Mouse (Mus musculus) heart, postnatal 0 days (tissue): Measurements from ENCODE around the gene Axl. TPM values are rescaled to one million over a fixed set of nuclear protein-coding genes. Genes with fewer than 3 reads are reported as not detected.

ENCODE experiments used
- ATAC-seq: fragments of 200-750 bp; cut with Nextera tagmentation; 2 replicates; pipeline ENCODE4 v1.8.0; 2017; ENCODE audit warnings: low read depth, moderate number of reproducible peaks, moderate library complexity; ENCODE audit not compliant: insufficient read depth
- DNase-seq: peaks from one replicate; pipeline ENCODE4 v3.0.0-alpha.2; 2016; ENCODE audit warnings: low spot score
- H3K27ac ChIP-seq: fragments of 300-500 bp; sonication (generic); 2 replicates; pipeline ENCODE4 v1.5.1; 2014; ENCODE audit warnings: low read depth, mild to moderate bottlenecking
- H3K27me3 ChIP-seq: fragments of 300-500 bp; sonication (generic); 2 replicates; pipeline ENCODE4 v1.6.1; 2014; ENCODE audit warnings: low read length, mixed read lengths; ENCODE audit not compliant: control insufficient read depth, insufficient read depth
- H3K36me3 ChIP-seq: fragments of 300-500 bp; sonication (generic); replicated peaks from 2 replicates; pipeline ENCODE4 v1.6.1; 2014; ENCODE audit warnings: low read length, mixed read lengths; ENCODE audit not compliant: control insufficient read depth, insufficient read depth
- H3K4me1 ChIP-seq: fragments of 300-500 bp; sonication (generic); 2 replicates; pipeline ENCODE4 v1.6.1; 2014; ENCODE audit warnings: antibody characterized with exemption; ENCODE audit not compliant: control insufficient read depth, insufficient read depth
- H3K4me2 ChIP-seq: fragments of 300-500 bp; sonication (generic); 2 replicates; pipeline ENCODE4 v1.6.1; 2014; ENCODE audit warnings: low read depth, mild to moderate bottlenecking, low read length, moderate library complexity
- H3K4me3 ChIP-seq: fragments of 300-500 bp; sonication (generic); 2 replicates; pipeline ENCODE4 v1.5.1; 2014; ENCODE audit warnings: low read depth, low read length
- H3K9ac ChIP-seq: fragments of 300-500 bp; sonication (generic); replicated peaks from 2 replicates; pipeline ENCODE4 v1.6.1; 2014; ENCODE audit warnings: low read depth, low read length, mixed read lengths
- H3K9me3 ChIP-seq: fragments of 300-500 bp; sonication (generic); replicated peaks from 2 replicates; pipeline ENCODE4 v1.6.1; 2016; ENCODE audit warnings: low read length; ENCODE audit not compliant: control insufficient read depth
- CTCF ChIP-seq: IDR thresholded peaks from 2 replicates; pipeline ENCODE4 v1.5.1; 2016; ENCODE audit warnings: antibody characterized with exemption, control low read depth, low read depth
- EP300 ChIP-seq: IDR thresholded peaks from 2 replicates; pipeline ENCODE4 v1.6.1; 2016; ENCODE audit warnings: antibody characterized with exemption, low read depth
- WGBS: fragments of 180-500 bp; shearing (Covaris S2); extraction: QIAGEN DNeasy Blood & Tissue Kit; methylation state at CpG from one replicate; pipeline ENCODE4 v1.1.7; 2014; 5-methylcytosine and 5-hydroxymethylcytosine counted together
- polyA plus RNA-seq: library from polyadenylated mRNA; unstranded; fragments of >200 nt; fragmentation: Nextera tagmentation; extraction: Ambion mirVana; gene quantifications from 2 replicates; pipeline ENCODE4 v1.2.1, GENCODE M21; 2015
- total RNA-seq: library from RNA; depleted of rRNA; stranded (reverse); fragments of >200 nt; gene quantifications from 2 replicates; pipeline ENCODE4 v1.2.3, GENCODE M21; 2014; ENCODE audit warnings: low replicate concordance; rRNA removed

Axl gene
- total RNA-seq = 56.5 and 63.8 TPM in 2 replicates
- 32.1 and 33.3 TPM in 2 replicates for polyA plus RNA-seq

- Histone ChIP-seq H3K9ac (peak within 1 kb of the TSS; percentile 46), H3K4me1 (peaks cover 14% of the 10 kb centered on the region), H3K9me3 (no peaks in the 10 kb centered on the region), H3K36me3 (no peaks in the 10 kb centered on the region), H3K4me3 (peak within 1 kb of the TSS; percentile 49), H3K4me2 (peak within 1 kb of the TSS; percentile 64), H3K27ac (peak within 1 kb of the TSS; percentile 68), H3K27me3 (no peaks in the 10 kb centered on the region)
- DNase-seq = no peak
- ATAC-seq = peak; percentile 65
- TF ChIP-seq CTCF (no peak), EP300 (no peak)
- WGBS = 1% methylated on average over 22 of the region's 30 CpGs
These were observed at the start of gene Axl for GRCm38 (mm10) chr7:25788220-25789128. TSS of gene Axl (minus strand) at chr7:25788705.

DNA sequence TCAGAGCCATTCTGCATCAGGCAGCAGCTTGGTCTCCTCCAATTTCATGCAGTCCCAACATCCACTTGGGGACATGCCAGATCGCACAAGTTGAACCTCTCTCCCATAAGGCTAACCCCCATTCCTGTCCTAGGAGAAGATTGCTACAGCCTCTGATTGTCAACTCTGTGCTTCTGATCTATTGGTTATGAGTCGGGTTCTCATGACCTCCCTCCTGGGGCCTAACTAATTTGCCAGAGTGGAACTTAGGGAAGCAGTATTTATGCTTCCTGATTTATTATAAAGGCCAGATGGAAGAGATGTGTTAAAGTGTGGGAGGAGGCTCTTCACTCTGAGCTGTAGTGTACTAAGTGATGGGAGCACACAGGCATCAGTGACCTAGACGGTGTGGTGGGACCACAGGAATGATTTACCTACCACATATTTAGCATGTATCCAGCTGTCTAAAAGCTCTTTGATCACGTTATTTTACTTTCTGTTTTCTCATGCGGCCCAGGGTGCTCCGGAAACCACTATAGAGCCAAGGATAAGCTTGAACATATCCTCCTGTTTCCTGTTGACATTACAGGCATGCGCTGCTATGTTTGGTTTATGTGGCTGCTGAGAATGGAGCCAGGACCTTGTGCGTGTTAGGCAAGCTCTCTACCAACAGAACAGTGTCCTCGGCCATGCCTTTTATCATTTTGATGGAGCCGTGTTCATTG is 46.8 kb upstream of the Axl start:
- H3K4me3 ChIP-seq = no peak overlapping the region
- ATAC-seq = peak; percentile 59
- H3K4me2 ChIP-seq = no peak overlapping the region
- TF ChIP-seq CTCF (no peak), EP300 (no peak)
- H3K27me3 ChIP-seq = no peaks in the 10 kb centered on the region
- peak overlapping the region; percentile 9 for H3K27ac ChIP-seq
- no peak for DNase-seq
- H3K9me3 ChIP-seq = no peaks in the 10 kb centered on the region
- no peaks in the 10 kb centered on the region for H3K36me3 ChIP-seq
- H3K4me1 ChIP-seq = no peaks in the 10 kb centered on the region
- no peak overlapping the region for H3K9ac ChIP-seq
- WGBS = 50% methylated on average over 10 of the region's 10 CpGs

DNA sequence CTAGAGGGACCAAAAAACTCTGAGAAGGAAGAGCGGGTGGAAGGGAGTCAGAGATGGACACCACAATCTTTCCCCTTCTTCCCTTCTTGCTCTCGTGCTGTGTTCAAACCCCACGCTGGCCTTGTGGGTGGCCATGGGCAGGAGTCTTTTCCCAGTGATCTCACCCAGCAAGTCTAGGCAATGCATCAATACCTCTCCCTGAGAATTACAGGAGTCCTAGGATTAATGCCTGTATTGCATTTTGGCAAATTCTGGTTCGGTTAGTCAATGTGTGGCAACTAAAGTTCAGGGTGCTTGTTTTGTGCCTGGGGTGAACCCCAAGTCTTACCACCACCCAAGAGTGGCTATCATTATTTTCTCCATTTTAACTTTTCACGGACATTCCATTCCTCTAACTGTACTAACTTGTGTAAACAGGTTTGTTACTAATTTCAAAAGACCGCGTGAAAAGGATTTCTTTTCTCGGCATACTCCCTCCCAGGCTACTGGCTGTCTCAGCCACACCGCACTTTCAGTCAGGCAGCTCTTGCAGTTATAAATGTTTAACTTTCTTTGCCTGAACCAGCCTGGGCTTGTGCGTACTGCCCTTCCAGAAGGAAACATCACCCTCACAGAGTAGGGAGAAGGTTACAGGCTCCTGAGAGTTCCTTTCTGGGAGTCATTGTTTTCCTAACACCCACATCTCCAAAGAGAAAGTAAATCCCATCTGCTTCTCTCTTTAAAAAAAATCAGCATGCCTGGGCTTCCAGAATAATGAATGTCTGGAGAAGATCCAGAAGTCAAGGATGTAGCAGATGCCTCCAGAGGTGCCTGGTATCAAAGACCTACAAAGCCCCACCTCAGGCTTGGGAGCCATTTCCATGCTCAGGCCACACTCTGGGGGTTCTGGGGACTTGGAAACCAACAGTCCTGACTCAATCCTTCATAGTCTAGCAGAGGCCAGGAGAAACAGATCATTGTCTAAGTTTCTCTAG is 43.3 kb upstream of the Axl start:
- ATAC-seq (no peak), DNase-seq (no peak)
- TF ChIP-seq EP300 (no peak), CTCF (no peak)
- no peaks in the 10 kb centered on the region for H3K27me3 ChIP-seq
- H3K9me3 ChIP-seq = no peaks in the 10 kb centered on the region
- no peaks in the 10 kb centered on the region for H3K36me3 ChIP-seq
- peak overlapping the region; percentile 25; the same call in 1 of the 2 replicates for H3K27ac ChIP-seq
- WGBS = 69% methylated on average over 10 of the region's 10 CpGs
- no peak overlapping the region for H3K9ac ChIP-seq
- H3K4me2 ChIP-seq = no peak overlapping the region
- peaks cover 10% of the 10 kb centered on the region for H3K4me1 ChIP-seq
- no peak overlapping the region for H3K4me3 ChIP-seq

DNA sequence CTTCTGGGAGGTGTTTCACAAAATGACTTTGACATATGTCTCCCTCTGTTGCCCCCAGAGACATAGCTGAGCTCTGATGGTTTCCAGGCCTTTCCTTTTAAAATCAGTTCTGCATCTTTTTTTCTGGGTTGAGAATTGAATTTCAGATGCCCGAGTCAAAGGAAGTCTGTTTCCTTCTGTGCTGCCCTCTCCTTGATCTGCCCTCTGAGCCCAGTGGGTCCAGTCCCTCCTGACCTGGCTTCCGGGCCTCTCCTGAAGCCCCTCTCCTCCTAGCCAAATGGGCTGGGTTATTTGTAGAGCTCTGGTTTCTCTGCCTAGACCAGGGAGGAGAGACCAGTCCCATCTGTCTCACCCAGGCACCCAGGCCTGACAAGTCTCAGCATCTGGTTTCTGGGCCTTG is 41.7 kb upstream of the Axl start:
- ATAC-seq (no peak), DNase-seq (no peak)
- H3K4me3 ChIP-seq = no peak overlapping the region
- no peak overlapping the region for H3K27ac ChIP-seq
- H3K4me1 ChIP-seq = peaks cover 12% of the 10 kb centered on the region
- TF ChIP-seq EP300 (no peak), CTCF (no peak)
- no peaks in the 10 kb centered on the region for H3K27me3 ChIP-seq
- 49% methylated on average over 2 of the region's 2 CpGs for WGBS
- no peaks in the 10 kb centered on the region for H3K9me3 ChIP-seq
- H3K9ac ChIP-seq = no peak overlapping the region
- H3K36me3 ChIP-seq = no peaks in the 10 kb centered on the region
- no peak overlapping the region for H3K4me2 ChIP-seq

DNA sequence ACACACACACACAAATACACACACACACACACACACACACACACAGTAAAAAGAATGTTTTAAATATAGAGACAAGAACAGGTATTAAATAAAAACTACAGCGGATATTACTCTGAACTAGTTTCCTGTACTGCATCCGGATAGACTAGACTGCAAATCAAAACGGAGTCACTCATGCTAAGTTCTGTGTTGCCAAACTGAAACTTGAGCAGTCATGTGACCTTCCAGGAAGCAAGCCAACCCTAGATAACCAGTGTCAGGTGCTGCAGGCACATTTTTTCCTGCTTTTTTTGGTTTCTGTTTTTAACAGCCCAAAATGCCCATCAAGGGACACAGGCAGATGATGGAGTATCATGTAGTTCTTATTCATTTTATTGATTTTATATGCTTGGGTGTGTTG is 38.7 kb upstream of the Axl start:
- H3K4me3 ChIP-seq = no peak overlapping the region
- no peak for TF ChIP-seq CTCF
- 0 out of 2 replicates have a peak, but pooled peaks have one; percentile 33 for TF ChIP-seq EP300
- no peak overlapping the region for H3K9ac ChIP-seq
- DNase-seq (peak; percentile 89), ATAC-seq (peak; percentile 93)
- peaks cover 12% of the 10 kb centered on the region for H3K4me1 ChIP-seq
- H3K4me2 ChIP-seq = peak overlapping the region; percentile 16; the same call in 1 of the 2 replicates
- H3K27ac ChIP-seq = peak overlapping the region; percentile 51; the same call in 1 of the 2 replicates
- no peaks in the 10 kb centered on the region for H3K27me3 ChIP-seq
- H3K36me3 ChIP-seq = no peaks in the 10 kb centered on the region
- WGBS = 8% methylated on average over 3 of the region's 3 CpGs
- H3K9me3 ChIP-seq = no peaks in the 10 kb centered on the region
